Mouse (Mus musculus): ENCODE results near the gene Baz2b. TPM values are rescaled to one million over a fixed set of nuclear protein-coding genes. Genes with fewer than 3 reads are reported as not detected.
A peak's percentile ranks its signal among the peaks of the same experiment; 100 is the strongest.

Gene Baz2b
- polyA plus RNA-seq, 1 experiment from 2014 or later, result 41.9 TPM

GRCm38 (mm10) chr2:60221236-60221635, 11.6 kb upstream of the Baz2b start:
- Histone ChIP-seq H3K9me3 (no peaks in the 10 kb centered on the region), H3K4me1 (peaks cover 42% of the 10 kb centered on the region), H3K27ac (replicated peaks) (no peak overlapping the region), H3K4me2 (peak overlapping the region; percentile 29), H3K27me3 (replicated peaks) (no peaks in the 10 kb centered on the region), H3K9ac (0 out of 2 replicates have a peak overlapping the region, but pooled peaks have one; percentile 28), H3K36me3 (peaks cover 9% of the 10 kb centered on the region), H3K4me3 (no peak overlapping the region)
- WGBS, result 42% methylated on average over 6 of the region's 6 CpGs
- ATAC-seq (ENCODE audit: extremely low read depth, insufficient number of reproducible peaks, low FRiP score, low TSS enrichment), result no peak

GRCm38 (mm10) chr2:60217620-60218019, 8.0 kb upstream of the Baz2b start:
- H3K4me2 ChIP-seq, result no peak overlapping the region
- 59% methylated on average over 6 of the region's 6 CpGs for WGBS
- no peaks in the 10 kb centered on the region for H3K9me3 ChIP-seq
- H3K4me1 ChIP-seq, result peaks cover 68% of the 10 kb centered on the region
- H3K27me3 ChIP-seq (replicated peaks), result no peaks in the 10 kb centered on the region
- H3K27ac ChIP-seq (replicated peaks), result peak overlapping the region; percentile 33; the same call in 1 of the 2 replicates
- no peak overlapping the region for H3K4me3 ChIP-seq
- no peak overlapping the region for H3K9ac ChIP-seq
- no peak for ATAC-seq (ENCODE audit: extremely low read depth, insufficient number of reproducible peaks, low FRiP score, low TSS enrichment)
- H3K36me3 ChIP-seq, result peaks cover 26% of the 10 kb centered on the region

- H3K36me3 ChIP-seq, result peaks cover 31% of the 10 kb centered on the region
- no peaks in the 10 kb centered on the region for H3K9me3 ChIP-seq
- H3K4me1 ChIP-seq, result peaks cover 77% of the 10 kb centered on the region
- no peaks in the 10 kb centered on the region for H3K27me3 ChIP-seq (replicated peaks)
- H3K4me3 ChIP-seq, result no peak overlapping the region
- H3K9ac ChIP-seq, result no peak overlapping the region
- ATAC-seq (ENCODE audit: extremely low read depth, insufficient number of reproducible peaks, low FRiP score, low TSS enrichment), result no peak
- H3K4me2 ChIP-seq, result no peak overlapping the region
- 79% methylated on average over 4 of the region's 4 CpGs for WGBS
- H3K27ac ChIP-seq (replicated peaks), result 0 out of 2 replicates have a peak overlapping the region, but pooled peaks have one; percentile 33
Observed at GRCm38 (mm10) chr2:60216547-60217153, 7.0 kb upstream of the Baz2b start.

GRCm38 (mm10) chr2:60214683-60215082, 5.0 kb upstream of the Baz2b start:
- Histone ChIP-seq H3K27me3 (replicated peaks) (no peaks in the 10 kb centered on the region), H3K4me3 (no peak overlapping the region), H3K27ac (replicated peaks) (no peak overlapping the region), H3K4me2 (no peak overlapping the region), H3K9me3 (no peaks in the 10 kb centered on the region), H3K36me3 (peaks cover 38% of the 10 kb centered on the region), H3K9ac (no peak overlapping the region), H3K4me1 (peaks cover 74% of the 10 kb centered on the region)
- WGBS, result 85% methylated on average over 2 of the region's 2 CpGs
- ATAC-seq (ENCODE audit: extremely low read depth, insufficient number of reproducible peaks, low FRiP score, low TSS enrichment), result no peak

- Histone ChIP-seq H3K4me1 (peaks cover 70% of the 10 kb centered on the region), H3K4me2 (peak overlapping the region; percentile 26; the same call in 1 of the 2 replicates), H3K27ac (replicated peaks) (no peak overlapping the region), H3K4me3 (no peak overlapping the region), H3K36me3 (peaks cover 34% of the 10 kb centered on the region), H3K9ac (no peak overlapping the region), H3K9me3 (no peaks in the 10 kb centered on the region), H3K27me3 (replicated peaks) (no peaks in the 10 kb centered on the region)
- no peak for ATAC-seq (ENCODE audit: extremely low read depth, insufficient number of reproducible peaks, low FRiP score, low TSS enrichment)
Observed at GRCm38 (mm10) chr2:60212488-60212887, 2.8 kb upstream of the Baz2b start.

- ATAC-seq (ENCODE audit: extremely low read depth, insufficient number of reproducible peaks, low FRiP score, low TSS enrichment), result no peak
- H3K4me2 ChIP-seq, result peak overlapping the region; percentile 94
- peaks cover 36% of the 10 kb centered on the region for H3K36me3 ChIP-seq
- H3K4me1 ChIP-seq, result peaks cover 53% of the 10 kb centered on the region
- no peaks in the 10 kb centered on the region for H3K27me3 ChIP-seq (replicated peaks)
- WGBS, result 11% methylated on average over 5 of the region's 5 CpGs
- H3K9ac ChIP-seq, result peak overlapping the region; percentile 99
- H3K27ac ChIP-seq (replicated peaks), result peak overlapping the region; percentile 91
- H3K4me3 ChIP-seq, result peak overlapping the region; percentile 95
- no peaks in the 10 kb centered on the region for H3K9me3 ChIP-seq
Observed at GRCm38 (mm10) chr2:60210821-60211220, 1.2 kb upstream of the Baz2b start.

GRCm38 (mm10) chr2:60209122-60209611, 472 bp downstream of the Baz2b start:
- Histone ChIP-seq H3K4me2 (peak overlapping the region; percentile 94), H3K4me1 (peaks cover 41% of the 10 kb centered on the region), H3K4me3 (peak overlapping the region; percentile 95), H3K27ac (replicated peaks) (peak overlapping the region; percentile 91), H3K9ac (peak overlapping the region; percentile 99), H3K36me3 (peaks cover 39% of the 10 kb centered on the region), H3K27me3 (replicated peaks) (no peaks in the 10 kb centered on the region), H3K9me3 (no peaks in the 10 kb centered on the region)
- 2% methylated on average over 24 of the region's 35 CpGs for WGBS
- no peak for ATAC-seq (ENCODE audit: extremely low read depth, insufficient number of reproducible peaks, low FRiP score, low TSS enrichment)

GRCm38 (mm10) chr2:60205795-60206194, 3.8 kb downstream of the Baz2b start:
- Histone ChIP-seq H3K27me3 (replicated peaks) (no peaks in the 10 kb centered on the region), H3K4me3 (no peak overlapping the region), H3K9me3 (no peaks in the 10 kb centered on the region), H3K9ac (no peak overlapping the region), H3K4me1 (peaks cover 10% of the 10 kb centered on the region), H3K4me2 (no peak overlapping the region), H3K27ac (replicated peaks) (no peak overlapping the region), H3K36me3 (peaks cover 18% of the 10 kb centered on the region)
- 84% methylated on average over 6 of the region's 6 CpGs for WGBS
- no peak for ATAC-seq (ENCODE audit: extremely low read depth, insufficient number of reproducible peaks, low FRiP score, low TSS enrichment)

GRCm38 (mm10) chr2:60204162-60204561, 5.5 kb downstream of the Baz2b start:
- H3K4me2 ChIP-seq, result no peak overlapping the region
- H3K4me1 ChIP-seq, result peaks cover 9% of the 10 kb centered on the region
- H3K4me3 ChIP-seq, result no peak overlapping the region
- 83% methylated on average over 6 of the region's 6 CpGs for WGBS
- peaks cover 18% of the 10 kb centered on the region for H3K36me3 ChIP-seq
- H3K27ac ChIP-seq (replicated peaks), result no peak overlapping the region
- no peak overlapping the region for H3K9ac ChIP-seq
- no peaks in the 10 kb centered on the region for H3K27me3 ChIP-seq (replicated peaks)
- no peaks in the 10 kb centered on the region for H3K9me3 ChIP-seq
- ATAC-seq (ENCODE audit: extremely low read depth, insufficient number of reproducible peaks, low FRiP score, low TSS enrichment), result no peak

- Histone ChIP-seq H3K4me2 (no peak overlapping the region), H3K9ac (no peak overlapping the region), H3K4me1 (peaks cover 9% of the 10 kb centered on the region), H3K27me3 (replicated peaks) (no peaks in the 10 kb centered on the region), H3K9me3 (no peaks in the 10 kb centered on the region), H3K27ac (replicated peaks) (no peak overlapping the region), H3K36me3 (peaks cover 18% of the 10 kb centered on the region), H3K4me3 (no peak overlapping the region)
- WGBS, result 91% methylated on average over 4 of the region's 4 CpGs
- ATAC-seq (ENCODE audit: extremely low read depth, insufficient number of reproducible peaks, low FRiP score, low TSS enrichment), result no peak
Observed at GRCm38 (mm10) chr2:60203733-60204132, 5.9 kb downstream of the Baz2b start.

GRCm38 (mm10) chr2:60202900-60203530, 6.6 kb downstream of the Baz2b start:
- Histone ChIP-seq H3K36me3 (peaks cover 18% of the 10 kb centered on the region), H3K27ac (replicated peaks) (no peak overlapping the region), H3K9me3 (no peaks in the 10 kb centered on the region), H3K4me1 (peaks cover 5% of the 10 kb centered on the region), H3K27me3 (replicated peaks) (no peaks in the 10 kb centered on the region), H3K4me2 (no peak overlapping the region), H3K4me3 (no peak overlapping the region), H3K9ac (no peak overlapping the region)
- 80% methylated on average over 8 of the region's 8 CpGs for WGBS
- no peak for ATAC-seq (ENCODE audit: extremely low read depth, insufficient number of reproducible peaks, low FRiP score, low TSS enrichment)

- H3K4me3 ChIP-seq, result no peak overlapping the region
- no peak overlapping the region for H3K9ac ChIP-seq
- H3K27ac ChIP-seq (replicated peaks), result no peak overlapping the region
- no peaks in the 10 kb centered on the region for H3K27me3 ChIP-seq (replicated peaks)
- no peaks in the 10 kb centered on the region; the same call in 1 of the 2 replicates for H3K4me1 ChIP-seq
- H3K36me3 ChIP-seq, result peaks cover 11% of the 10 kb centered on the region
- 65% methylated on average over 8 of the region's 8 CpGs for WGBS
- no peak for ATAC-seq (ENCODE audit: extremely low read depth, insufficient number of reproducible peaks, low FRiP score, low TSS enrichment)
- H3K4me2 ChIP-seq, result no peak overlapping the region
- H3K9me3 ChIP-seq, result no peaks in the 10 kb centered on the region
Observed at GRCm38 (mm10) chr2:60200667-60201066, 9.0 kb downstream of the Baz2b start.
